Mouse (Mus musculus) intestine, embryonic 16.5 days (tissue): ENCODE data around the gene Camk2n1. TPM values are rescaled to one million over a fixed set of nuclear protein-coding genes. Genes with fewer than 3 reads are reported as not detected.

Source experiments
- ATAC-seq: fragments of 200-750 bp; cut with Nextera tagmentation; 2 replicates; pipeline ENCODE4 v1.8.0; 2017; ENCODE audit warnings: moderate TSS enrichment, moderate library complexity
- H3K27ac ChIP-seq: fragments of 300-500 bp; sonication (generic); 2 replicates; pipeline ENCODE4 v1.5.1; 2014; ENCODE audit warnings: mild to moderate bottlenecking, low read length
- H3K27me3 ChIP-seq: fragments of 300-500 bp; sonication (generic); replicated peaks from 2 replicates; pipeline ENCODE4 v1.6.1; 2014; ENCODE audit warnings: low read length, control low read depth, mixed read lengths; ENCODE audit not compliant: control insufficient read depth, insufficient read depth
- H3K36me3 ChIP-seq: fragments of 300-500 bp; sonication (generic); 2 replicates; pipeline ENCODE4 v1.6.1; 2014; ENCODE audit warnings: low read length, control low read depth; ENCODE audit not compliant: control insufficient read depth, insufficient read depth
- H3K4me1 ChIP-seq: fragments of 300-500 bp; sonication (generic); 2 replicates; pipeline ENCODE4 v1.6.1; 2014; ENCODE audit warnings: low read length, control low read depth, mixed read lengths; ENCODE audit not compliant: control insufficient read depth, insufficient read depth
- H3K4me2 ChIP-seq: fragments of 300-500 bp; sonication (generic); 2 replicates; pipeline ENCODE4 v1.6.1; 2014; ENCODE audit warnings: low read depth, low read length, control low read depth
- H3K4me3 ChIP-seq: fragments of 300-500 bp; sonication (generic); 2 replicates; pipeline ENCODE4 v1.5.1; 2014; ENCODE audit warnings: mild to moderate bottlenecking, low read length
- H3K9ac ChIP-seq: fragments of 300-500 bp; sonication (generic); 2 replicates; pipeline ENCODE4 v1.6.1; 2014; ENCODE audit warnings: low read depth, low read length
- H3K9me3 ChIP-seq: fragments of 300-500 bp; sonication (generic); 2 replicates; pipeline ENCODE4 v1.6.1; 2016; ENCODE audit warnings: low read length, control low read depth; ENCODE audit not compliant: control insufficient read depth
- WGBS: fragments of 180-500 bp; shearing (Covaris S2); extraction: QIAGEN DNeasy Blood & Tissue Kit; methylation state at CpG from one replicate; pipeline ENCODE4 v1.1.7; 2014; 5-methylcytosine and 5-hydroxymethylcytosine counted together
- polyA plus RNA-seq: library from polyadenylated mRNA; unstranded; fragments of >200 nt; fragmentation: Nextera tagmentation; extraction: Ambion mirVana; gene quantifications from 2 replicates; pipeline ENCODE4 v1.2.1, GENCODE M21; 2015

Camk2n1 gene
- polyA plus RNA-seq, 1 experiment from 2014 or later = 3.6 TPM

GRCm38 (mm10) chr4:138461471-138461870, 7.4 kb downstream of the Camk2n1 start:
- peaks cover 50% of the 10 kb centered on the region for H3K4me1 ChIP-seq
- H3K4me3 ChIP-seq = no peak overlapping the region
- H3K4me2 ChIP-seq = no peak overlapping the region
- 96% methylated on average over 5 of the region's 5 CpGs for WGBS
- no peak overlapping the region for H3K27ac ChIP-seq
- H3K9ac ChIP-seq = no peak overlapping the region
- no peak for ATAC-seq
- H3K27me3 ChIP-seq = no peaks in the 10 kb centered on the region
- H3K36me3 ChIP-seq = no peaks in the 10 kb centered on the region
- no peaks in the 10 kb centered on the region for H3K9me3 ChIP-seq

- Histone ChIP-seq H3K9me3 (no peaks in the 10 kb centered on the region), H3K27me3 (no peaks in the 10 kb centered on the region), H3K4me2 (peak overlapping the region; percentile 53), H3K27ac (peak overlapping the region; percentile 97), H3K4me1 (peaks cover 55% of the 10 kb centered on the region), H3K9ac (peak overlapping the region; percentile 54), H3K36me3 (no peaks in the 10 kb centered on the region), H3K4me3 (0 out of 2 replicates have a peak overlapping the region, but pooled peaks have one; percentile 10)
- ATAC-seq = peak; percentile 41
- WGBS = 5% methylated on average over 11 of the region's 11 CpGs
Observed at GRCm38 (mm10) chr4:138462971-138463831, 9.1 kb downstream of the Camk2n1 start.

GRCm38 (mm10) chr4:138463832-138464487, 9.8 kb downstream of the Camk2n1 start:
- Histone ChIP-seq H3K9ac (peak overlapping the region; percentile 54; the same call in 1 of the 2 replicates), H3K27me3 (no peaks in the 10 kb centered on the region), H3K4me2 (peak overlapping the region; percentile 53), H3K4me3 (peak overlapping the region; percentile 32; the same call in 1 of the 2 replicates), H3K9me3 (no peaks in the 10 kb centered on the region), H3K36me3 (no peaks in the 10 kb centered on the region), H3K4me1 (peaks cover 59% of the 10 kb centered on the region), H3K27ac (peak overlapping the region; percentile 97)
- ATAC-seq = peak; percentile 63
- WGBS = 8% methylated on average over 11 of the region's 11 CpGs

GRCm38 (mm10) chr4:138464667-138465353, 10.7 kb downstream of the Camk2n1 start:
- Histone ChIP-seq H3K9ac (peak overlapping the region; percentile 53), H3K4me3 (peak overlapping the region; percentile 32), H3K4me2 (peak overlapping the region; percentile 53), H3K9me3 (no peaks in the 10 kb centered on the region), H3K4me1 (peaks cover 61% of the 10 kb centered on the region), H3K27ac (peak overlapping the region; percentile 97), H3K27me3 (no peaks in the 10 kb centered on the region), H3K36me3 (no peaks in the 10 kb centered on the region)
- 3% methylated on average over 18 of the region's 22 CpGs for WGBS
- ATAC-seq = peak; percentile 81

GRCm38 (mm10) chr4:138465446-138465845, 11.3 kb downstream of the Camk2n1 start:
- ATAC-seq = no peak
- H3K36me3 ChIP-seq = no peaks in the 10 kb centered on the region
- WGBS = 45% methylated on average over 8 of the region's 8 CpGs
- no peak overlapping the region for H3K4me3 ChIP-seq
- peak overlapping the region; percentile 97 for H3K27ac ChIP-seq
- no peaks in the 10 kb centered on the region for H3K27me3 ChIP-seq
- no peak overlapping the region; the same call in 1 of the 2 replicates for H3K4me2 ChIP-seq
- peaks cover 57% of the 10 kb centered on the region for H3K4me1 ChIP-seq
- no peaks in the 10 kb centered on the region for H3K9me3 ChIP-seq
- H3K9ac ChIP-seq = 0 out of 2 replicates have a peak overlapping the region, but pooled peaks have one; percentile 53

GRCm38 (mm10) chr4:138466690-138467089, 12.6 kb downstream of the Camk2n1 start:
- no peak for ATAC-seq
- Histone ChIP-seq H3K9me3 (no peaks in the 10 kb centered on the region), H3K27me3 (no peaks in the 10 kb centered on the region), H3K4me2 (no peak overlapping the region), H3K4me1 (peaks cover 54% of the 10 kb centered on the region), H3K4me3 (no peak overlapping the region), H3K36me3 (no peaks in the 10 kb centered on the region), H3K9ac (no peak overlapping the region), H3K27ac (peak overlapping the region; percentile 31; the same call in 1 of the 2 replicates)
- 81% methylated on average over 6 of the region's 6 CpGs for WGBS

- Histone ChIP-seq H3K27me3 (no peaks in the 10 kb centered on the region), H3K4me1 (peaks cover 54% of the 10 kb centered on the region), H3K4me3 (no peak overlapping the region), H3K9me3 (no peaks in the 10 kb centered on the region), H3K27ac (peak overlapping the region; percentile 31; the same call in 1 of the 2 replicates), H3K4me2 (no peak overlapping the region), H3K36me3 (no peaks in the 10 kb centered on the region), H3K9ac (0 out of 2 replicates have a peak overlapping the region, but pooled peaks have one; percentile 28)
- WGBS = 87% methylated on average over 5 of the region's 5 CpGs
- no peak for ATAC-seq
Observed at GRCm38 (mm10) chr4:138467451-138467850, 13.3 kb downstream of the Camk2n1 start.

GRCm38 (mm10) chr4:138469080-138469479, 15.0 kb downstream of the Camk2n1 start:
- Histone ChIP-seq H3K4me1 (peaks cover 40% of the 10 kb centered on the region), H3K9ac (no peak overlapping the region), H3K36me3 (no peaks in the 10 kb centered on the region), H3K27me3 (no peaks in the 10 kb centered on the region), H3K9me3 (no peaks in the 10 kb centered on the region), H3K27ac (peak overlapping the region; percentile 3; the same call in 1 of the 2 replicates), H3K4me2 (peak overlapping the region; percentile 13; the same call in 1 of the 2 replicates), H3K4me3 (no peak overlapping the region)
- WGBS = 10% methylated on average over 7 of the region's 7 CpGs
- no peak for ATAC-seq

- Histone ChIP-seq H3K36me3 (no peaks in the 10 kb centered on the region), H3K4me1 (peaks cover 24% of the 10 kb centered on the region), H3K4me2 (0 out of 2 replicates have a peak overlapping the region, but pooled peaks have one; percentile 0), H3K27me3 (no peaks in the 10 kb centered on the region), H3K27ac (no peak overlapping the region), H3K4me3 (no peak overlapping the region), H3K9me3 (no peaks in the 10 kb centered on the region), H3K9ac (no peak overlapping the region)
- no peak for ATAC-seq
- 34% methylated on average over 7 of the region's 7 CpGs for WGBS
Observed at GRCm38 (mm10) chr4:138471241-138471640, 17.1 kb downstream of the Camk2n1 start.
